Mouse (Mus musculus) layer of hippocampus, postnatal 36 days (tissue): ENCODE results near the gene Dock1. TPM values are rescaled to one million over a fixed set of nuclear protein-coding genes. Genes with fewer than 3 reads are reported as not detected.

Experiments used
- DNase-seq, 2 experiments: peaks; one replicate each; pipeline ENCODE4 v3.0.0; 2022
- total RNA-seq, 2 experiments: library from RNA; stranded (reverse); gene quantifications; 2 replicates each; pipeline ENCODE4 v1.2.3; 2021

The Dock1 gene
- total RNA-seq, 2 experiments from 2014 or later = 24.4 to 26.3 TPM

DNA sequence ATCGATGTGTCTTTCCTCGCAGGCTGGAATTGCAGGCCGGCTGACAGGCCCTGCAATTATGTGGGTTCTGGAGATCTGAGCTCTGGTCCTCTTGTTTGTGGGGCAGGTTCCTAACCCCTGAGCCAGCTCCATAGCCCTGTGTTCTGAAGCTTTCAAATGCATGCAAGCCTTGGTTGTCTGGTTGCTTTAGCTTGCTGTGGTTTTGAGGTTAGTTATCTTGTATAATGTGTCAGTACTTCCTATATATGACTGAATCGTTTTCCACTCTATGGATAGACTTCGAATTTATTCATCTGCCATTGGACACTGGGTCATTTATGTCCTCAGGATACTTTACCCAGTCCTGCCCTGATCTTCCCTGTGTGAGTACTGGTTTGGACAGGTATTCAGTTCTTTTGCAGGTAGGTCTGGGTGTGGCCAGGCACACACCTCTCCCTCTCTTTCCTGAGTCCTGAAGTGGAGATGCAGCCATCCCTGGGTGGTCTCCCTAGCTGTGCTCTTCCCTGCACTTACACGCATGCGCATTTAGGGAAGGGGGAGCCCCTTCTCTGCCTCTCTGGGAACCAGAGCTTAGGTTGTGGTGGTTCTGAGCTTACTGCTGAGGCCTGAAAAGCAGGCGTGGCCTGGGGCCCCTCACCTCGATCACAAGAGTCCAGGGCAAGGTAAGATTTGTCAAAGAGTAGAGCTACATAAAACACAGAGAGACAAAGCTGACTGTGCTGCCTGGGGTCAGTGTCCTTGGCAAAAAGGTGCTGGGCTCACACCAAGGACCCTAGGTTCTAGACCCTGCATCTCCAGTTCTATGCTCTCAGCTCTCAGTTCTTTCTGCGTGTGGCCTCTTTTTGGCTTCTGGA, 25.9 kb downstream of the Dock1 start:
- DNase-seq = no peak

DNA sequence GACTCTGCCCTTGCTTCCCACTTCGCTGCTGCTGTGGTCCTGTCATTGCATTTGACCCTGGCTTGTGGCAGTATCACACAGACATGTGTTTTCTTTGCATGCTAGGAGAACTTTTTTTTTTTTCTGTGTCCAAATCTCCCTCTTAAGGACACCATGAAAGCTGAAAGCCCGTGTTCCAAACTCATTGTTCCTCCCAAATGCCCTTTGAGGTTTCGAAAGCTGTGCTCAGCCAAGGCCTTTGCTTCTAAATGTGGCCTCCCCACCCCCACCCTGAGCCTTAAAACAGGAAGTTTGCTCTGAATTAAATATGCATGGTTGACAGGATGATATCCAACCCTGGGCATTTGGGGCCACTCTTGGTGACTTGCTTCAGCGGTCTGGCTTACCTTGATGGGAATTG, 27.0 kb downstream of the Dock1 start:
- DNase-seq = no peak

DNA sequence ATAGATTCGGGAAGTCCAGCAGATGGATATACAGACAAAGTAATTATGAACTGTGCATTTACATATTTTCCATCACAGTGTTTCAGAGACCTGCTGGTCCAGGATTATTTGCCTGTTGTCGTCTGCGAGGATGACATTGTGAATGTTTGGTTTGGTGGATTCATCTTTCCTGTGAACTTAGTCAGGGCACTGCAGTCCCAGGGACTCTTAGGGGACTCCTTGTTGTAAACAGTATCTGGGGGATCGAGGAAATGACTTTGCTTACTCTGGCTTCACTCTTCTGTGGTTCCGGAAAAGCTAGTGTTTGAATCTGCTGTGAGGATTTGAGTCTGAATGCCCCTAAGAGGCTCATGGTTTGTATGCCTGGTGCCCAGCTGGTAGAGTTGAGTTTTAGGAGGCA, 27.8 kb downstream of the Dock1 start:
- DNase-seq = no peak

DNA sequence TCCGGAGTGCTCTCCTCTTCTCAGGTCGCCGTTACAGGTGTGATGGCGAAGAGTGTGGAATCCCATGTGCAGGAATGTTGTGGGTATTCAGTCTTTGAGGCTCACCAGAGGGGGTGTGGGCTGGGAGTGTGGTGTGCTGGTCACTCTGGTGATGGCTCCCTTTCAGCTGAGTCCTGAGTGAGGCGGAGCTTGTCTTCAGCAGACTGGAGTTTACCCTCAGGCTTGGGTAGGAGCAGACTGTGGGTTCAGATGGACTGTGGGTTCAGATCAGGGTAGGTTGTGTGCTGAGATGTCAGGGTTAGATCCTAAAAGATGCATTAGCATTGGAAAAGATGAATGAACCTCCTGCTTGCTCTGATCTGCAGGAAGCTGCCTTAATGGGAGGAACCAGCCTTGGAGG, 29.5 kb downstream of the Dock1 start:
- DNase-seq = no peak

DNA sequence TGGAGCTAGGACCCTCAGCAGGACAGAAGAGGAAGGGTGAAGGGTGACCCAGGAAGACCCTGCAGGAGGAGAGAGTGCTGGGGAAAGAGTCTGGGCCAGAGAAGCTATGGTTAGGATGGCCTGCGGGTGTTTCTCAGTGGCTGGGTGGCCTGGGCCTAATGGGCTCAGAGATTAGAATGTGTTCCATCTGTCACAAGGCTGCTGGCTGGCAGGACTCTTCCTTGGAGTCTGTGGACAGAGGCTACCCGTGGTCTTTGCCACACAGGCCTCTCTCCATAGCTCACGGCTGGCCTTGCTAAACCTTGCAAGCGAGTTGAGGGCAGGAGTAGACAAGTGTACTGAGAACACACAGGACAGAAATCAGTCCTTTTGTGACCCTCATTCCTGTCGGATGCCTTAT, 32.0 kb downstream of the Dock1 start:
- no peak for DNase-seq

DNA sequence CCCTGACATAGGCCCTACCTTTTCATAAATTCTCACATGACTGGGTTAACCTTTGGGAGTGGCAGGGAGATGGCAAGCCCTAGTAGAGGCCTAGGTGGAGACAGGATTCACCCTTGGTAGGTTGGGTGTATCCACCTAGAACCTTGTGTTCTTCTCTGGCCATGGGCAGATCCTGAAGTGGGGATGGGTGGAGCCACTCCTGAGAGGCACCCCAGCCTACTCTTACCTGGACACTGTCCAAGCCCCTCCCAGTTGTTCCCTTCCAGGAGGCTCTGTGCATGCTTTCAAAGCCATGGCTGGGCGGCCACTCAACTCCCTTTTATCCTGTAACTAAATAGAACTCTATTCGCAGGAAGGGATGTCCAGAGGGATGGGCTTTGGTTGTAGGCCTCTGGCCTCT, 33.2 kb downstream of the Dock1 start:
- no peak for DNase-seq

DNA sequence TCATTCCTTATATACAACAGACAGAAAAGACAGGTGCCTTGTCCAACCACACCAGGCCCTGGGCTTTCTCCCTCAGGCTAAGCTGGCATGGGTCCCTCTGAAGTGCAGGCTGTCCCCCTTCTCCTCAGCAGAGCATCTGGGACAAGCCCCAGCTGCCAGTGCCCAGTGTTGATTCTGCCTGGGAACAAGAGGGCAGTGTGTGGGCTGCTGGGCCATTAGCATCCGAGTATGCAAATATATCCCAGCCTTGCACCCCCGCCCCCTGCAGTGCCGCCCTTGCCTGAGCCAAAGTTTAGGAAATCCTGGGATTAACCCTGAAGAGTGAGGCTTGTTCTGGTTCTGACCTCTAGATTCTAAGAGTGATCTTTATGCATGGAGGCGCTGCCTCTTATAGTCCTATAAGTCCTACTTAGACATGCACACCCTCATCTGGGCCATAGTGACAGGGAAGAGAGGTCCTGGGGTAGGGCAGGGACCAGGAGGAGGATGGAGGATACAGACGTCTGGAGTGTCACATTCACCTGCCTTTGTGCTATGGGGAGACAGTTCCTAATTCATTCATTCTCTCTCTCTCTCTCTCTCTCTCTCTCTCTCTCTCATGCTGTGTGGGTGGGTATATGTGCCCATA, 38.9 kb downstream of the Dock1 start:
- DNase-seq = peak; percentile 48 to 68

DNA sequence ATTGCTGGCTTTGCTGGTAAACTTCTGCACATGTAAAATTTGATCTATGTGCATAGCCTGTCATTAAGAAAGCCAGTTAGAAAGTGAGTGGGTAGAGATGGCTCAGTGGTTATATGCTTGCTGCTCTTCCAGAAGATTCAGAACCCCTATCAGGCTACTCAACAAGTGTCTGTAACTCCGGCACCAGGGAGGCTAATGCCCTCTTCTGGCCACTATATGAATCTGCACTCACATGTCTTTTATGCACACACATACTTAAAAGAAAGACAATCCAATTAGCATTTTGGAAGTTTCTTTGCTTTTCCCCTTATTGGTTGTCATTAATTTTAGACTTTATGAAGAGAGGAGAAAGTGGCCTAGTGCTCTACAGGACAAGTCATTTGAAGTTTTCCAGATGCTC, 41.1 kb downstream of the Dock1 start:
- no peak for DNase-seq

DNA sequence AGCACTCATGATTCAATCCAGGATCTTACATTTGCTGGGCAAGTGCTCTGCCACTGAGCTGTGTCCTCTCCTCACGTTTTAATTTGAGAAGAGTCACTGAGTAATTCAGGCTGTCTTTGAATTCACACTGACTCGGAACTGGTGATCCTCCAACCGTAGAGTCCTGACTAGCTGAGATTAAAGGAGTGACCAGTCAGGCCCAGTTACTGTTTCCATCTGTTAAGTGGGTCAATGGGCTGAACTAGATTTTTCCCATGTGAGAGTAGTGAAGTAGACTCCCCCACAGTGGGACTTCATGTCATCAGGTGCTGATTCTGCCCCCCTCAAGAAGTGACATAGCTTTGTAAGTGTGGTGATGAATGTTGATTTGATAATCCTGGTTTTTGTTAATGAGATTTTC, 49.0 kb downstream of the Dock1 start:
- DNase-seq = no peak

DNA sequence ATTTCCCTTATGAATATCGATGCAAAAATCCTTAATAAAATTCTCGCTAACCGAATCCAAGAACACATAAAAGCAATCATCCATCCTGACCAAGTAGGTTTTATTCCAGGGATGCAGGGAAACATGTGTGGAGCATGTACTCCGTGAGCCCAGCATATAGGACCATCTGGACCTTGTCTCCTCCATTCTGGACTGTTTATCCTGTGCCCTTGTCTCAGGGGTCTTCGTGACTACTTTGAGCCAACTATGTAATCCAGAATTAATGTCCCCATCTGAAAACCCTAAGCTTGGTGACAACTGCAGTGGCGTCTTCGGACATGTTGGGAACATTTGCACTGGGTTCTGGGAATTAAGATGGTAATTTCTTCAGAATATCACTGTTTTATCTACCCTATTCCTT, 51.9 kb downstream of the Dock1 start:
- no peak for DNase-seq

DNA sequence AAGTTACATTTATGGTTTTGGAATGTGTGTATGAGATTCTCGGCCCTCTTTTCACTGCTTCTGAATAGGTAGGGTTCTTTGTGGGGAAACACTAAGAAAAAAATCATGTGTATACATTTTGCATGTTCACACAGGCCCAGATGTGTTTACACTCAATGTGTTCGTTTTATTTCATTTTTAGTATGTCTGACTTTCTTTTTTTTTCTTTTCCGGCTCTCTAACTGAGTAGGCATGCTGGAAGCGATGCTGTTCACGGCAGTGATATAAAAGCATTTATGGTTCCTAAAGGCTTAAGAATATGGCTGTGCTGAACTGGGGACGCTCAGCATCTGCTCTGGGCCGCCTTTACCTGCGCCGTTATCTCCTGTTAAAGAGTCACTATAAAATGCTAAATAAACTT, 52.5 kb downstream of the Dock1 start:
- no peak for DNase-seq

DNA sequence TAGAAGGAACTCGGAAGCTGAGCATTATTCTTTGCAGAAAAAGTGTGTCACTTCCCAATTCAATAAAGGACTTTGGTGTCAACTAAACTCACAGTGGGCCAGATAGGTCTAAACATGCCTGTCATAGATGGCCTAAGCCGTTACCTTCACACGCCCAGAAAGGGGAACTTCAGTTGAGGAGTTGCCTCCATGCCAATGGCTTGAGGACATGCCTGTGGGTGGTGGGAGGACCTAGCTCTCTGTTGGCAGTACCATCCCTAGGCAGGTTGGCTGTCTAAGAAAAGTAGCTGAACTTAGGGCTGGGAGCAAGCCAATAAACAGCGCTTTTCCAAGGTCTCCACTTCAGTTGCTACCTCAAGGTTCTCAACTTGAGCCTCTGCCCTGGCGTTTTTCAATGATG, 53.1 kb downstream of the Dock1 start:
- no peak for DNase-seq

DNA sequence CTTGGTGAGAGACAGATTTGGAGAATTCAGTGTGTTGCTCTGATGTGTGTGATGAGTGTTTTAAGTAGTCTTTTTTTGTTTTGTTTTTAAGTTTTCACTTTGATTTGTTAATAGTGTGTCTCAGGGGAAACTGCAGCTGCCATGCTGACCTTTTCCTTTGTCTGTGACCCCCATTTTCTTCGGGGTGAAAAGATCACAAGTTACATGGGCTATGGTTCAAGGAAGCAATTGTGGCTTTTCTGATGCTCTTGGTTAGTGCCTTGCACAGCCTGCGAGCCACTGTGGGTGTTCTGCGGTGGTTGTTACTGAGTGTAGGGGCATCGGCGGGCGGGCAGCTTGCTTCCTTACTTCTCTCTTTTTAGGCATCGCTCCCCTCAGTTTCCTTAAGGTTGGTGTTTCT, 54.4 kb downstream of the Dock1 start:
- no peak for DNase-seq

DNA sequence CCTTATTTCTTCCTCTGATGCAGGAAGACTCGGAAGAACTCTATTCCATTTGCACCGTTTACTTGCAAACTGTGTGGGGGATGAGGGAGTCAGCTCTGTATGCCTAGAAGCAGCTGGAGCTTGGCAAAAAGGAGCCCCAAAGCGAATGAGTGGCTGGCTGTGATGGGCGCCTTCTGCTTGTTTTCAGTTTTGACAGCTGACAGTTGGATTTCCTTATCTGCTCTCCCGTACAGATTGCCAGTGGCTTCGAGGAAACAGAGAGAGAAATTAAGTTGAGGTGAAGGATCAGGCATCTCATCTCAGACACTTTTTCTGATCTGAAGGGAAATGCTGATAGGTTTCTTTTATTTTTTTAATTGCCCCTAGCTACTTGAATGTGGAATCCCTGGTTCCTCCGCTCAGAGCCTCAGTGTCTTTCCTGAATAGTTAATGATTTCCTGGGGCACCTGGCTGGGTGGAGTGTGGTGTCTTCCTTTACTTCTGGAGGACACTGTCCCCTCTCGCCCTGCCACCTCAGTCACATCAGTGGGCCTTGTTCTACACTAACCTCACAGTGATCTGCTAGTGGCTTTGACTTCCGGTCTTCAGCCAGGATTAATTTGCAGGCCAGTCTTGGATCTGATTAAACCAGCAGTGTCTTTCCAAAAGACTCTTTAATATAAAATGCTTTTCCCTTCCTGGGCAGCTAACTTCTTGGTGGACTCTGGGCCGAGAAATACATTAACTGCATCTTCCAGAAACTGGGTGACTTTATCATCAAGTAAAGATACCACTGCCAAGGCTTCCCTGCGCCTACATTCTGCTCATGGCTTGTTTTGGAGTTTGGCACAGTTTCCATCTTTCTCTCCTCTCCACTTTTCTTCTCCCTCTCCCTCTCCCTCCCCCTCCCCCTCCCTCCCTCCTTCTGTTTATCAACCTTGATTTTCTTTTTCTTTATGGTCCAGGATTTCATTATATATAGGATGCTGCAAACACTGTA, 55.4 kb downstream of the Dock1 start:
- peak; percentile 60 to 67 for DNase-seq

DNA sequence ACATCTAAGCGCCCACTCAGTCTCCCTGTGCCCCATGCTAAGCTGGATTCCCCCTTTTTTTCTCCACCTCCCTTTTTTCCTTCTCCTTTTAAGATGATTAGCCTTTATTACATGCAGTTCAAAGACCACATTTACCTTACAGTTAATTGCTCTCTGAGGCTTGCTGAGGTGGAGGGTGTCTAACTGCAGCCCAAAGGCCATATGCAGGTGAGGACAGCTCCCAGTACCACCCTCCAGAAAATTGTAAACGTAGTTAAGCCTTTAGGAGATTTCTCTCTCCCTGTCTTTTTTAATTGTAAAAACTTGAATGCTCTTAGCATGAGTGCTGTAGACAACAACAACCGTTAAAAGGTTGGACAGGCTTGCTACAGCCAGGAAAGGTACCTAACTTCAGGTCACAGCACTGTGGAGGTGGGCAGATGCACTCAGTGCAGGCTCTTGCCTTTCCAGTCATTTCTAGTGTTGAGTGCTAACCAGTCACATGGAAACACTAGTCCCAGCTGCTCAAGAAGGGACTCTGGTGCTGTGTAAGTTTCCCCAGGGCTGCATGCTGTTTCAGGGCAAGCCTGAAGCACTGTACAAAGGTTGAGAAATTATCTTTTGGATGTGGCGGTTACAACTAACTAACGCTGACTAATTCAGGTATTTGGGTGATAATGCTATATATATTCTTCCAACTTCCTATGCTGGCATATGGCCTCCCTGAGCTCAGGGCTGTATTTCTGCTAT, 56.2 kb downstream of the Dock1 start:
- DNase-seq = no peak

DNA sequence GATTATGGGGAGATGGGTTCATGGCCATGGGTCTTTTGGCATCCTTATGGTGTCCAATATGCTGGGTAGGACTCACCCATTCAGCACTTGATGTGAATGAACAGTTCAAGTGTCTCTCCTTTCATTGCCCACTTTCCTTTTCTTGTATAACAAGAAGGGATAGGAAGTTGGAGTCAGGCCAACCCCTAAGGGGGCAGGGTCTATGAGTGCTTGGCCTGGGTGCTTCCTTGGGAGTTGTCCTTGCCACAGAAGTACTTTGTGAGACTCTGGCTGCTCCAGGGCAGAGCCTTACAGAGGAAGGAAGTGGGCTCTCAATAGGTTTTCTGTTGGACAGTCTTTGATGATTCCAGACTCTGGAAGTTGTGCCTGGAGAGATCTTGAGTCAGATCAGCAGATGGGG, 58.9 kb downstream of the Dock1 start:
- no peak for DNase-seq

DNA sequence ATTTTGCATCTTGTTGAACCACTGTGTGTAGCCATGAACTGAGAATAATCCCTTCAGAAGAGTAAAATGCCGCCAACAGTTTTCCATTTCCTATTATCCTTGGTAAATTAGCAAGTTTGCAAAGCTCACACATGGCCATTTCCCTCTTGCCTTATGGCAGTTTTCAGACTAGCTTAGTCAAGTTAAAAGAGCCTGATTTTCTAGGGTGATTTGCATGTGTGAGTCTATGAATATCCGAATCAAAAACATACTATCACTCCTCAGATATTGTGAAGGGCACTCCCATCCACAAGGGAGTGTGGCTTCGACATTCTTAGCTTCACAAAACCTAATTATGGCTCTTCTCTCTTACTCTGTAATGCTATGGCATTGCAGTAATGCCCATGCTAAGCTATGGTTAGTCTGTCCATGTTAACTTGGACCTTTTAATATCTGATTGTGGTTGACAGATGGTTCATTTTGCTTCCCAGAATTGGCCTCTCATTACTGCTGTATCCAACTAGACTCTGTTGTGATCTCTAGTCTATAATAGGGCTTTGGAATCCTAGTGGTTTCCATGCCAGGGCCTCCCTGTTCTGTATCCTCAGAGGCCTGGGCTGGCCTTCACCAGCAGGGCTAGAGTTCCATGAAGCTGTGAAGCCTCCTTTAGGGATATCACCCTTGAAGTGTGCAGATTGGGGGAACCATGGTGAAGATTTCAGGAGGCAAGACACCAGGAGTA, 60.1 kb downstream of the Dock1 start:
- no peak for DNase-seq

DNA sequence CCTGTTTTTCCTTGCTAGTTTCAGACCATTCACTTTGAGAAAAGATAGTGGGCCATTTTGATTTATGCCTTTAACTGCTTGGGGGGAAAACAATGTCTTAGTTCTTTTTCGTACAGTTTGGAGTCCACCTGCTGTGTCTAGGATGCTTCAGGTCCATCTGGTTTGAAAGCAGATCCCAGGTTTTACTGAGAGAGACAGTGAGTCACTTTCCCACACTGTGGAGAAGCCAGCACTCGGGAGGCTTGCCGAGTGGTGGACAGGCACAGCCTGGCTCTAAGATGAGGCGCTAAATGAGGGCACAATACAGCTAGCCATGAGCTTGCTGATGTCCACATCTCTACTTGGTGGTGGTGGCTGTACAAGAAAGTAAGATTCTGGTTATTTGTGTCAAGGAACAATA, 76.6 kb downstream of the Dock1 start:
- no peak for DNase-seq

DNA sequence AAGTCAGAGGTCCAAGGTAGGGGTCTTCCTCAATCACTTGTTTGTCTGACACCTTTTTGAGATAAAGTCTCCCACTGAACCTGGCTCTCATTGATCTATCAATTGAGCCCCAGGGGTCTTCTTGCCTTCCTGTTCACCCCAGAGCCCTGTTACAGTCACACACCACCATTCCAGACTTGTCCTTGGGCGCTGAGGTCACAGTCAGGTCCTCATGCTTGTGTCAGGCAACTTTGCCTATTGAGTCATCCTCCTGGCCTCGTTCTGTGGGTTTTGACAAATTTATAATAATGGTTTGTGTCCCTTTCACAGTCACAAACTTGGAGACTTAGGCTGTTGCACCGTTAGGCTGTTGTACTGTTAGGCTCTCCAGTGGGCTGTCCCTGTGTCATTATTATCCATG, 77.9 kb downstream of the Dock1 start:
- no peak for DNase-seq

DNA sequence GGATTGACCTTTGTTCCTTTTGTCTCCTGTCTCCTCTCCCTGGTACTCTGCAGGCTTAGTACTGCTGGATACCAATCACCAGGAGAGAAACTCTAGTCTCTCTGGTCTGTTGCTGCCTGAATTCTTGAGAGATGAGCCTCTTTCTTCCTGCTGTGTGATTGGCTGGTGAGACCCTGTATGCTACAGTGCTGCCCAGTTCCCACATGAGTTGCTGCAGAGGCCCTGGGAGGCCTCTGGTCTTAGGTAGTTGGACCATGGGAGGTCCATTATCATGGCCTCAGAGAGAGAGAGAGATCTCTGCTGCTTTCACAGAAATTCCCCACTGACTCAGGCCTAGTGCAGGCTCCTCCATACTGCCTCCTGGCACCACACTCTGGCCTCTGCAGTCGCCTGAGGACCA, 79.2 kb downstream of the Dock1 start:
- DNase-seq = no peak

DNA sequence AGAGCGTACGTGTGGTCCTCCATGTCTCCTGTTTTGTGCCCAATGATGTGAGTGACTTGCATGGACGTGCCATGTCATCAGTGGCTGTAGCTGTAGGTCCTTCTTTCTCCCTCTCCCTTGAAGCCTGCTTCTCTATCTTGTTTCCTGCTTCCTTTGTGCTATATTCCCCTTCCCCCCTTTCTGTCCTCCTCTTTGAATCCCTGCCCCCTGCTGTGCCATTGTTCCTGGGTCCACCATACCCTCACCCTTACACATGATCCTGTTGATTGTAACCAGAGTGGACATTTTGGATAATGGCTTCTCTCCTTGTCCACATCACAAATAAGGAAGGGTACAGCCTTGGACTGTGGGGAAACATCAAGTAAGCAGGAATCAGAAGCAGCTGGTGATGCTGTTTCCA, 81.0 kb downstream of the Dock1 start:
- no peak for DNase-seq

DNA sequence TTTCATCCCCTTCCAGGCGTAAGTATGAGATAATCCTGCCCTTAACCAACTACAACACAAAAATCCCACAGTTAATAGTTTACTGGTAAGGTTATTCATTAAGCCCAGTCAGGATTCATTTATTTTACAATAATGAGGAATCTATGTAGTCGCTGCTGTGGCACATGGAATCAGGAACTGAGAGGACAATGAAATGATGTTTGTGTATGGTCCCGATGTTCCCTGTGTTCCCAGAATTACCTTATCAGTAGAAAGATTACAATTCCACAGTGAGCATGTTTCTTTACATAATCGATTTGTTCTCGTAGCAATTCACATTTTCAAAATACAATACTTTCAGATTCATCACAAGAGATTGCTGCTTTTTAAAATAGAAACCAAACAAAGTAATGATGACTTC, 83.0 kb downstream of the Dock1 start:
- no peak for DNase-seq
